In genomic region chr2:117381314-117381713, GRCm38 (mm10) we compare ENCODE assay signal across 14 mouse cellular contexts. TPM values are rescaled to one million over a fixed set of nuclear protein-coding genes. Genes with fewer than 3 reads are reported as not detected.
DNase-seq lines count a peak whose midpoint lies in the region; ATAC-seq and TF ChIP-seq lines count a peak whose summit lies in the region.
"Had no signal": no experiment of that assay in that cellular context is flagged by ENCODE, and none has a peak within 500 bp of the region (broad histone marks: within the 10 kb centered on the region; RNA-seq: fewer than 3 reads in every experiment).

No protein-coding gene starts in this region.

- H3K4me1 ChIP-seq in lung, embryonic 14.5 days (ENCODE audit: insufficient read depth), result 0 out of 2 replicates have a peak, but pooled peaks cover 4% of the 10 kb centered on the region
- H3K4me1 ChIP-seq: hindbrain, embryonic 13.5 days; midbrain, embryonic 15.5 days had no signal

- H3K27ac ChIP-seq in lung, embryonic 14.5 days (ENCODE audit: low read depth), result no peak overlapping the region
- H3K27ac ChIP-seq: embryonic facial prominence, embryonic 13.5 days; hindbrain, embryonic 13.5 days; midbrain, embryonic 15.5 days had no signal

- no peaks in the 10 kb centered on the region for H3K36me3 ChIP-seq in lung, embryonic 14.5 days (ENCODE audit: insufficient read depth)
- H3K36me3 ChIP-seq: embryonic facial prominence, embryonic 13.5 days; G1E; hindbrain, embryonic 13.5 days; midbrain, embryonic 15.5 days had no signal

- no peaks in the 10 kb centered on the region for H3K9me3 ChIP-seq in lung, embryonic 14.5 days (ENCODE audit: low read depth, low read length)
- H3K9me3 ChIP-seq: embryonic facial prominence, embryonic 13.5 days; G1E; hindbrain, embryonic 13.5 days; midbrain, embryonic 15.5 days had no signal

- no peak overlapping the region for H3K4me2 ChIP-seq in lung, embryonic 14.5 days
- H3K4me2 ChIP-seq: embryonic facial prominence, embryonic 13.5 days; hindbrain, embryonic 13.5 days; midbrain, embryonic 15.5 days had no signal

- ATAC-seq in lung, embryonic 14.5 days (ENCODE audit: insufficient read depth), result no peak
- ATAC-seq: midbrain, embryonic 15.5 days had no signal

- H3K4me3 ChIP-seq in lung, embryonic 14.5 days (ENCODE audit: low read depth, low read length), result no peak overlapping the region
- H3K4me3 ChIP-seq: embryonic facial prominence, embryonic 13.5 days; hindbrain, embryonic 13.5 days; midbrain, embryonic 15.5 days had no signal

- TF ChIP-seq CTCF in lung, embryonic 14.5 days (IDR thresholded peaks at IDR 0.05; ENCODE audit: low read depth), result no peak

- 41% methylated on average over 3 of the region's 3 CpGs for WGBS in lung, embryonic 14.5 days

- H3K9ac ChIP-seq in lung, embryonic 14.5 days, result no peak overlapping the region
- H3K9ac ChIP-seq: embryonic facial prominence, embryonic 13.5 days; hindbrain, embryonic 13.5 days; midbrain, embryonic 15.5 days had no signal

- peak; percentile 55 for DNase-seq in lung, embryonic 14.5 days
- DNase-seq in lung, postnatal 10 days, result no peak
- DNase-seq in frontal cortex, postnatal 25 days (ENCODE audit: low spot score in 2 of 2), result peak; percentile 19 to 39
- DNase-seq in layer of hippocampus, postnatal 10 days (ENCODE audit: low spot score in 2 of 2), result peak; percentile 5 to 16
- DNase-seq in right cerebral cortex, postnatal 36 days (ENCODE audit: low spot score in 2 of 2), result peak; percentile 49 to 69
- DNase-seq in heart, postnatal 4 days, result no peak
- no peak for DNase-seq in thymus, postnatal 14 days
- DNase-seq in embryo, embryonic 10.5 days (ENCODE audit: low spot score), result no peak
- DNase-seq: adrenal gland, adult 8-10 months; gastrocnemius, postnatal 25 days had no signal

- no peaks in the 10 kb centered on the region for H3K27me3 ChIP-seq in lung, embryonic 14.5 days (ENCODE audit: insufficient read depth, low read length)
- H3K27me3 ChIP-seq: embryonic facial prominence, embryonic 13.5 days; hindbrain, embryonic 13.5 days; midbrain, embryonic 15.5 days had no signal

RNA-seq across cellular contexts. Expression of gene Rasgrp1, which starts 38.5 kb away (rescaled TPM):
- 1.5 and 2.1 TPM in 2 replicates for polyA plus RNA-seq in lung, embryonic 14.5 days (2014; fragmentation: Nextera tagmentation; extraction: Ambion mirVana)
- total RNA-seq in layer of hippocampus, postnatal 10 days (2021), result 100 to 1,000 TPM; 238 to 268 TPM
- total RNA-seq in heart, postnatal 4 days (2021), result under 1 TPM; 0.25 to 0.43 TPM
- polyA plus RNA-seq: G1E had no signal

Comparison
In these comparisons a context has a peak if more than half of its experiments do, and no peak if none do; other contexts are left out.
1. DNase-seq: peak in lung, embryonic 14.5 days (single experiment), frontal cortex, postnatal 25 days (2 of 2), layer of hippocampus, postnatal 10 days (2 of 2) and right cerebral cortex, postnatal 36 days (2 of 2); none in lung, postnatal 10 days (single experiment), heart, postnatal 4 days (single experiment), thymus, postnatal 14 days (single experiment) and embryo, embryonic 10.5 days (single experiment).
2. RNA of gene Rasgrp1, which starts 38.5 kb away (total RNA-seq): 238 to 268 TPM in layer of hippocampus, postnatal 10 days; 0.25 to 0.43 TPM in heart, postnatal 4 days; every median in the first group is over 100 times any median in the second.